Mouse (Mus musculus): Measurements from ENCODE around the gene Nudt4. TPM values are rescaled to one million over a fixed set of nuclear protein-coding genes. Genes with fewer than 3 reads are reported as not detected.

Gene Nudt4
- total and polyA plus RNA-seq, 3 experiments, result 23.7 to 67.4 (median 39.2) TPM

DNA sequence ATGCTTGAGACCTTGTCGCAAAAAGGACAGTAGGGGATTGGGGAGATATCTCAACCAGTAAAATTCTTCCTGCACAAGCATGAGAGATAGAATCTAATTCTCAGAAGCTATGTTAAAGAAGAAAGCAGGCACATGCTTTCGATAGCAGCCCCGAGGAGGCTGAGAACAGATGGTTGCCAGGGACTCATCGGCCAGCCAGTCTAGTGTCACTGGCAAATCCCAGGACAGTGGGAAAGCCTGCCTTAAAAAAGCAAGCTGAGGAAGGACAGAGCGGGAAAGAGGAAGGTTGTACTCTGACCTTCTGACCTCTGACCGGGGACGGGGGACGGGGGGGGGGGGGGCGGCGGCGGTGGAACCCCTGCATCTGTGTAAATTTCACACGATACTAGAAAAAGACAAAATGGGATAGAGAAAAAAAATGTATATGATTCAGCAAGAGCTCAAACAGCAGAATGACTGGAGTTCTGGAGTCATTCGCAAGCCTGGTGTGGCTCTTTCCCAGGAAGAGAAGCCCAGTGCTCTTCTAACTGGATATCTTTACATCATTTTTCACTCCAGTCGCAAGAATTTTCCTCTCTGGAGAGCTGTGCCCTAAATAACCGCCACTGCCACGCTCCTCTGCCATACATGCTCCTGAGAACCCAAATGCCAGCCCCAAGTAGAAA lies 46.9 kb upstream of the Nudt4 start:
- Histone ChIP-seq H3K27me3 (replicated peaks) (no peaks in the 10 kb centered on the region), H3K27ac (ENCODE audit: insufficient read depth, low read depth) (no peak overlapping the region), H3K4me1 (ENCODE audit: control insufficient read depth in 1 of 2, insufficient read depth in 2 of 2) (no peaks in the 10 kb centered on the region), H3K36me3 (replicated peaks in 1 of 2; ENCODE audit: control insufficient read depth in 1 of 2, insufficient read depth in 1 of 2, low read length in 1 of 2) (no peaks in the 10 kb centered on the region), H3K4me3 (replicated peaks in 1 of 3; ENCODE audit: low read depth in 2 of 3, low read length in 2 of 3, poor library complexity in 1 of 3) (no peak overlapping the region), H3K9me3 (replicated peaks; ENCODE audit: low read length) (no peaks in the 10 kb centered on the region), H3K79me2 (replicated peaks; ENCODE audit: control insufficient read depth, extremely low read depth, insufficient read depth, poor library complexity, severe bottlenecking) (no peaks in the 10 kb centered on the region), H3K4me2 (ENCODE audit: insufficient read depth, low read depth, poor library complexity, severe bottlenecking) (no peak overlapping the region), H3K9ac (ENCODE audit: insufficient read depth, low read depth) (no peak overlapping the region)
- dilution Hi-C loops (cut with MboI; ENCODE audit: extremely low pct_ligation_motif_present, extremely low pct_unique_long_range_greater_than_20kb, low sequenced_read_pairs) (no loop called here), in situ Hi-C loops (cut with MboI; ENCODE audit: low pct_ligation_motif_present, low pct_unique_long_range_greater_than_20kb, low sequenced_read_pairs) (no loop called here)
- no peak for DNase-seq (ENCODE audit: extremely low read depth)
- TF ChIP-seq GABPA (IDR thresholded peaks at IDR 0.05; ENCODE audit: insufficient replicate concordance, low read depth, low read length), result no peak
- no peak for TF ChIP-seq RAD21 (IDR thresholded peaks at IDR 0.05; ENCODE audit: low read depth, low read length)
- no peak for TF ChIP-seq MEF2A (IDR thresholded peaks at IDR 0.05; ENCODE audit: borderline replicate concordance, low read depth, low read length)
- TF ChIP-seq SMC3 (IDR thresholded peaks at IDR 0.05; ENCODE audit: low read depth, low read length), result no peak
- no peak for TF ChIP-seq BHLHE40 (IDR thresholded peaks at IDR 0.05; ENCODE audit: low read depth, low read length)
- no peak for TF ChIP-seq EP300 (IDR thresholded peaks at IDR 0.05; ENCODE audit: low read length)
- TF ChIP-seq MAX (IDR thresholded peaks at IDR 0.05; ENCODE audit: low read length), result no peak
- no peak for TF ChIP-seq ZC3H11A (IDR thresholded peaks at IDR 0.05; ENCODE audit: low read depth, low read length)
- no peak for TF ChIP-seq IRF4 (IDR thresholded peaks at IDR 0.05; ENCODE audit: low read depth, low read length)
- TF ChIP-seq CHD2 (IDR thresholded peaks at IDR 0.05; ENCODE audit: low read length), result no peak
- no peak for TF ChIP-seq MXI1 (IDR thresholded peaks at IDR 0.05; ENCODE audit: low read depth, low read length)
- no peak for TF ChIP-seq CHD1 (IDR thresholded peaks at IDR 0.05; ENCODE audit: low read depth, low read length)
- no peak for TF ChIP-seq UBTF (IDR thresholded peaks at IDR 0.05; ENCODE audit: low read depth, low read length)
- no peak for TF ChIP-seq JUND (conservative IDR thresholded peaks at IDR 0.05; ENCODE audit: low read depth, low read length)

DNA sequence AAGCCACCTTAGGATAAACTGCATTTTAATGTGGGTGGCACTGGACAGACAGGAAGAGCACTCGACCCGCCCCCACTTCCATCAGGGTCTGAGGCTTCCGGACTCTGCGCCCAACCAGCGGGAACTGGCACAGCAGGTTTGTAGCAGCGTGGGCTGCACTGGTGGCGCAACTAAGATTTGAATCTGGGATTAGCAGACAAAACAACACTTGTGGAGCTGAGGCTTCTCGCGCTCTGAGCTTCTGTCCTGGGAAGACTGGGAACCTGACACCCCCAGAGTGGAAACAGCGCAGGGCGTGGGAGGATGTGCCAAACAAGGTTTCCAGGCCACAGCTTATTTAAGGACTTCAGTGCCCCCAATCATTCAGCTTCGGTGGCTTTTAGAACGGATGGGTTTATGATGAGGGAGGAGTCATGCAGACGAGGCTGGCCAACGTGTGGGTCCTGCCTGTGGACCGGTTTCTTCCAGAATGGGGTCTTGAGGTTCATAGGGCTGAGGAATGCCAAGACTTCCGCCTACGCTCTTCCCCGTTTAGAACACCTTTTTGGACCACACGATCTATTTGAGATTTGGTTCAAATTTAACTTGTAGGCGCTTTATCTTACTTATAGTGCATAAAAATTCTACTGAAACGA lies 41.1 kb upstream of the Nudt4 start:
- H3K9ac ChIP-seq (ENCODE audit: insufficient read depth, low read depth), result no peak overlapping the region
- TF ChIP-seq TBP (conservative IDR thresholded peaks at IDR 0.05; ENCODE audit: low read depth, low read length) (no peak), POLR2A (IDR thresholded peaks at IDR 0.05; ENCODE audit: low read depth, low read length) (no peak), NRF1 (IDR thresholded peaks at IDR 0.05; ENCODE audit: low read depth, low read length) (no peak), TCF12 (IDR thresholded peaks at IDR 0.05; ENCODE audit: low read depth, low read length) (no peak), PAX5 (IDR thresholded peaks at IDR 0.05; ENCODE audit: low read length) (no peak), BHLHE40 (IDR thresholded peaks at IDR 0.05; ENCODE audit: low read depth, low read length) (no peak), USF2 (conservative IDR thresholded peaks at IDR 0.05; ENCODE audit: low read depth, low read length) (no peak), ETS1 (conservative IDR thresholded peaks at IDR 0.05; ENCODE audit: low read depth, low read length) (no peak), SMC3 (IDR thresholded peaks at IDR 0.05; ENCODE audit: low read depth, low read length) (no peak), HCFC1 (IDR thresholded peaks at IDR 0.05; ENCODE audit: low read depth, low read length) (no peak), ZMIZ1 (IDR thresholded peaks at IDR 0.05; ENCODE audit: low read depth, low read length) (no peak), MEF2A (IDR thresholded peaks at IDR 0.05; ENCODE audit: borderline replicate concordance, low read depth, low read length) (no peak), CTCF (conservative IDR thresholded peaks at IDR 0.05 in 1 of 2, IDR thresholded peaks at IDR 0.05 in 1 of 2; ENCODE audit: low read depth in 2 of 2, low read length in 2 of 2) (no peak), POLR2AphosphoS2 (IDR thresholded peaks at IDR 0.05; ENCODE audit: low read depth, low read length) (no peak), ELF1 (IDR thresholded peaks at IDR 0.05; ENCODE audit: low read depth, low read length) (no peak), IRF4 (IDR thresholded peaks at IDR 0.05; ENCODE audit: low read depth, low read length) (no peak)
- H3K36me3 ChIP-seq (replicated peaks in 1 of 2; ENCODE audit: control insufficient read depth in 1 of 2, insufficient read depth in 1 of 2, low read length in 1 of 2), result no peaks in the 10 kb centered on the region
- in situ Hi-C loops (cut with MboI; ENCODE audit: low pct_ligation_motif_present, low pct_unique_long_range_greater_than_20kb, low sequenced_read_pairs), result no loop called here
- no peaks in the 10 kb centered on the region for H3K9me3 ChIP-seq (replicated peaks; ENCODE audit: low read length)
- no peak overlapping the region for H3K27ac ChIP-seq (ENCODE audit: insufficient read depth, low read depth)
- H3K4me1 ChIP-seq (ENCODE audit: control insufficient read depth in 1 of 2, insufficient read depth in 2 of 2), result no peaks in the 10 kb centered on the region
- no peak overlapping the region for H3K4me3 ChIP-seq (replicated peaks in 1 of 3; ENCODE audit: low read depth in 2 of 3, low read length in 2 of 3, poor library complexity in 1 of 3)
- H3K79me2 ChIP-seq (replicated peaks; ENCODE audit: control insufficient read depth, extremely low read depth, insufficient read depth, poor library complexity, severe bottlenecking), result no peaks in the 10 kb centered on the region
- H3K4me2 ChIP-seq (ENCODE audit: insufficient read depth, low read depth, poor library complexity, severe bottlenecking), result no peak overlapping the region
- dilution Hi-C loops (cut with MboI; ENCODE audit: extremely low pct_ligation_motif_present, extremely low pct_unique_long_range_greater_than_20kb, low sequenced_read_pairs), result no loop called here
- no peak for DNase-seq (ENCODE audit: extremely low read depth)
- no peaks in the 10 kb centered on the region for H3K27me3 ChIP-seq (replicated peaks)
